12 mouse cellular contexts compared by ENCODE assay signal in genomic region chr1:63990416-63990815, GRCm38 (mm10).
DNase-seq lines count a peak whose midpoint lies in the region.
"Had no signal": no experiment of that assay in that cellular context is flagged by ENCODE, and none has a peak within 500 bp of the region (broad histone marks: within the 10 kb centered on the region; RNA-seq: fewer than 3 reads in every experiment).

No protein-coding gene starts in this region.

- peak; percentile 36 for DNase-seq in adrenal gland, adult 2 months
- DNase-seq in adrenal gland, postnatal 25 days: no peak
- peak; percentile 22 for DNase-seq in adrenal gland, postnatal 14 days
- no peak for DNase-seq in adrenal gland, postnatal 4 days (ENCODE audit: low spot score in 2 of 2)
- DNase-seq in adrenal gland, postnatal 36 days: peak; percentile 33 to 35
- DNase-seq in cerebellum, adult 11 months: no peak
- DNase-seq: cerebellum, adult 18-20 months; cerebellum, adult 8-10 months; cerebellum, adult 9-11 months; cerebellum, postnatal 14 days; cerebellum, postnatal 36 days; embryo, embryonic 11 days had no signal

Comparison
In these comparisons a context has a peak if more than half of its experiments do, and no peak if none do; other contexts are left out.
1. DNase-seq: peak in adrenal gland, adult 2 months (single experiment), adrenal gland, postnatal 14 days (single experiment) and adrenal gland, postnatal 36 days (2 of 2); none in adrenal gland, postnatal 25 days (single experiment), adrenal gland, postnatal 4 days (0 of 2) and cerebellum, adult 11 months (single experiment).